Mouse (Mus musculus): Measurements from ENCODE around the gene Gprc5d. TPM values are rescaled to one million over a fixed set of nuclear protein-coding genes. Genes with fewer than 3 reads are reported as not detected.

Gene Gprc5d
- polyA plus RNA-seq, 1 experiment from 2014 or later = not detected

Other genes starting within 250 kb of the Gprc5d start
- gene Gpr19, start 219.7 kb downstream of the Gprc5d start, polyA plus RNA-seq (2014; fragmentation: Nextera tagmentation; extraction: Ambion mirVana) = 9.1 TPM in 2 replicates
- gene Cdkn1b, start 197.9 kb downstream of the Gprc5d start, polyA plus RNA-seq (2014; fragmentation: Nextera tagmentation; extraction: Ambion mirVana) = 16.3 and 21.0 TPM in 2 replicates
- 8.6 and 9.1 TPM in 2 replicates for gene Apold1, start 136.6 kb downstream of the Gprc5d start, polyA plus RNA-seq (2014; fragmentation: Nextera tagmentation; extraction: Ambion mirVana)
- gene Ddx47, start 106.7 kb downstream of the Gprc5d start, polyA plus RNA-seq (2014; fragmentation: Nextera tagmentation; extraction: Ambion mirVana) = 61.1 and 69.4 TPM in 2 replicates
- 3.1 and 3.4 TPM in 2 replicates for gene Gprc5a, start 52.6 kb downstream of the Gprc5d start, polyA plus RNA-seq (2014; fragmentation: Nextera tagmentation; extraction: Ambion mirVana)
- 7.9 and 8.9 TPM in 2 replicates for gene Fam234b, start 79.7 kb upstream of the Gprc5d start, polyA plus RNA-seq (2014; fragmentation: Nextera tagmentation; extraction: Ambion mirVana)
- gene Hebp1, start 79.7 kb upstream of the Gprc5d start, polyA plus RNA-seq (2014; fragmentation: Nextera tagmentation; extraction: Ambion mirVana) = 2.5 and 9.2 TPM in 2 replicates
- gene Gsg1, start 136.1 kb upstream of the Gprc5d start, polyA plus RNA-seq (2014; fragmentation: Nextera tagmentation; extraction: Ambion mirVana) = 0.71 and 0.74 TPM in 2 replicates
- gene Pbp2, start 192.1 kb upstream of the Gprc5d start, polyA plus RNA-seq (2014; fragmentation: Nextera tagmentation; extraction: Ambion mirVana) = not detected in 2 replicates
- gene Emp1, start 244.3 kb upstream of the Gprc5d start, polyA plus RNA-seq (2014; fragmentation: Nextera tagmentation; extraction: Ambion mirVana) = 16.6 and 17.2 TPM in 2 replicates

Measured in heart, embryonic 14.5 days (tissue).